Mouse (Mus musculus): Measurements from ENCODE around the gene Sgms2.

The Sgms2 gene

DNA sequence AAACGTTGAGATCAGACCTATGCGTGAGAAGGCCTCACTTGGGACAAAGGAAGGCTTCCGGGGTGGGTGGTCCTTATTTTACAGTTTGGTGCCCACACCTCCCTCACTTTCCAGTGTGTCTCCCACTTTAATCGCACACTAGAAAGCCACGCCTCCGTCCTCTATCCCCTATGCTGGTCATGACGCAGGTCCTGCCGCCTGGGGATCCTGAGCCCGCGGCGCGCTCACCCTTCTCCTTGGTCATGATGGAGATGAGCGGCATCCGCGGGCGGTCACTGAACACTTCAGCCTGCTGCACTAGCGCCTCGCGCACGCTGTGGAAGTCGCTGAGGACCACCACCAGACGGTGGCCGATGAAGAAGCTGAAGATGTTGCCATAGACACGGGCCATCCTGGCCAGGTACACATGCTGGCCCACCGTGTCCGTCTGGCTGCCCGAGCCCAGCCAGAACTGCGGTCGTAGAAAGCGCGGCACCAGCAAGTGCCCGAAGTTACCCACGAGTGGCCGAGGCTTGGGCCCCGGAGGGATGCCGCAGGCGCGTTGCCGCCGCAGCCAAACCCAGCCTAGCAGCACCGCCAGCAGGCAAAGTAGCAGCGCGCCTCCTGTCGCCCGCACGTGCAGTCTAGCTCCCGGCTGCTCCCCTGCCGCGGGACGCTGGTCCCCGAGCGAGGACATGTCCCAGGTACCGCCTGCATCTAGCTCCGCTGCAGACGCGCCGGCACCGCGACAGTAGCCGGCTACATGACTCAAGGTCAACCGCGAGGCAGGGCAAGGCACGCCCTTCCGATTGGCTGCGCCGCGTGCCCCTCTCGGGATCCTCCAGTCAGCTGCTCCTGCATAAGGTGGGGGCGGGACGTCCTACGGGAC, 188.5 kb downstream of the Sgms2 start, which contains the start of gene Cyp2u1:
Gene Cyp2u1 (minus strand): TSS at position 776 of the 868 bp plus-strand sequence.
- peak; percentile 94 for DNase-seq

GRCm38 (mm10) chr3:131299908-131300307, 191.3 kb downstream of the Sgms2 start:
- DNase-seq, result no peak

GRCm38 (mm10) chr3:131299078-131299477, 192.1 kb downstream of the Sgms2 start:
- peak; percentile 39 for DNase-seq

- DNase-seq, result no peak
These were observed 194.3 kb downstream of the Sgms2 start for GRCm38 (mm10) chr3:131296893-131297292.

GRCm38 (mm10) chr3:131295513-131296200, 195.6 kb downstream of the Sgms2 start:
- no peak for DNase-seq

- DNase-seq, result no peak
These were observed 196.7 kb downstream of the Sgms2 start for GRCm38 (mm10) chr3:131294503-131294902.

DNA sequence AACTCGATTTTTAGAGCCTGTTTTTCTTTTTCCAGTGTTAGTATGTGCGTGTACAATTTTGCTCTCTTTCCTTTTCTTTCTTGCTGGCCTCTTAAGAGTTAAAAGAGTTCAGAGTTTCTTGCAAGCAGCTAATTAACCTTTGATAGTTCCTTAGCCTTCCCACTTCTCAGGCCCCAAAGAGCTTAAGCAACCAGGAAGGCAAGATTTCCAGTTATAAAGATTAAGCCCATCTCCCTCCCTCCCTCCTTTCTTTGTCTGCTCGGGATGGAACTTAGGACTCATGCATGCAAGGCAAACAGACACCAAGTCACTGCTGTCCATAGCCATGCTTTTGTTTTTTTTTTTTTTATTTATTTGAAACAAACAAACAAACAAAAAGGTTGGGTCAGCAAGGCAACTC, 198.3 kb downstream of the Sgms2 start:
- no peak for DNase-seq

GRCm38 (mm10) chr3:131292349-131292748, 198.9 kb downstream of the Sgms2 start:
- no peak for DNase-seq

- no peak for DNase-seq
These were observed 199.3 kb downstream of the Sgms2 start for GRCm38 (mm10) chr3:131291890-131292289.

GRCm38 (mm10) chr3:131274151-131274550, 217.1 kb downstream of the Sgms2 start:
- no peak for DNase-seq

- no peak for DNase-seq
These were observed 218.7 kb downstream of the Sgms2 start for GRCm38 (mm10) chr3:131272374-131273100.

DNA sequence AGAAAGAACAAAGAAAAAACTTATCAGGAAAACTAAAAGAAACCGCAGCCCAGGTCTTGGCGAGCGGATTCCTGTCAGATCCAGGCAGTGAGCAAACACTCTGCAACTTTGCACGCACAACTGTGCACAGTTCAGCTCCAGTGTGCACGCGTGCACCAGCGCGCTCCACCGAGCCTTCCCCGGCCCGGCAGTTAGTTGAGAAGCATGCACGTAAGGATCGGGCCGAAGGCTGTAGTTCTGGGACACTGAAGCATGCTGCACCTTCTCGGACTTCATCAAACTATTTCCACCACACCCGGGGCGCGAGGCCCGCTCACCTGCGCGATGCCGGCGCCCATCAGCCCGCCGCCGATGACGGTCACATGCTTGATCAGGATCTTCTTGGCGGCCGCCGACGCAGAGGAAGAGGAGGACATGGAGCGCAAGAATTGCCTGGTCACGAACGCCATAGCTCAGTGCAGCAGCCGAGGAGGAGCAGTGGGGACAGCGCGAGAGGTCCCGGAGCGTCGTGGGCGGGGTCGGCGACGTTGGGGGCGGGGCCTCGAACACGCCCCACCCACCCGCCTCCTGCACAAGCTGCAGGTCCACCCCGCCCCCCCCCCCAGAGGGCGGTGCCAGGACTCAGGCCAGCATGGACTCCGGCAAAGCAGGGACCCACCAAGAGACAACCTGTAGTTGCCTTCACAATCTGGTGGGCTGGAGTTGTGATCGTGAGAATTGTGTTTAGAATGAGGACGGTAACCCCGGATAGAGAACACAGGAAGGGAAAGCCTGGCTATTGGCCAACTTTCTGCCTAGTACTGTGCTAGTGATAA, 219.4 kb downstream of the Sgms2 start, which contains the start of gene Hadh:
Gene Hadh (minus strand): TSS at position 543 of the 815 bp plus-strand sequence.
- DNase-seq, result peak; percentile 94

DNA sequence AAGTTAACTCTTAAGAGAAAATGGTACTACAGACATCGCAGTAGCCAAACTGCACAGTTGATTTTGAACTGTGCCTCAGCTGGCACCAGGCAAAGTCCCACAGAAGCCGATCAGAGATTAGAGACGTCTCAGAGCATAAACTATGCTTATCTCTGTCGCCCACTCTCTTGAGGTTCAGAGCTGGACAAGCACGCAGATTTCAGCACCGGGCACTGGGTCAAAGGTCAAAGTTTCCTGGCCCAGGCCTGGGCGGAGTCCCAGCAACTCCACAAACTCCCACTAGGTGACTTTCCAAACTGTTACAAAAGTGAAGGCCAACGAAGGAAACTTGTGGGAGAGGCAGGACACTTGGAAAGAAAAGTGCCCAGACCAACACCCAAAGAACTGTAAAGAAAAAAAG, 220.1 kb downstream of the Sgms2 start:
- peak; percentile 84 for DNase-seq

- no peak for DNase-seq
These were observed 220.8 kb downstream of the Sgms2 start for GRCm38 (mm10) chr3:131270381-131270780.

All from kidney, postnatal 10 days (tissue).